8 mouse cellular contexts compared by ENCODE assay signal in genomic region chr1:153489540-153489939, GRCm38 (mm10).
"Had no signal": no experiment of that assay in that cellular context is flagged by ENCODE, and none has a peak within 500 bp of the region (broad histone marks: within the 10 kb centered on the region; RNA-seq: fewer than 3 reads in every experiment).

No protein-coding gene starts in this region.

- H3K9me3 ChIP-seq: kidney, embryonic 15.5 days; limb, embryonic 10.5 days; liver, embryonic 12.5 days; megakaryocyte, embryonic 14.5 days; midbrain, embryonic 12.5 days; neural tube, embryonic 15.5 days had no signal

- H3K36me3 ChIP-seq: kidney, embryonic 15.5 days; midbrain, embryonic 12.5 days; neural tube, embryonic 15.5 days had no signal

- H3K9ac ChIP-seq: kidney, embryonic 15.5 days; midbrain, embryonic 12.5 days; neural tube, embryonic 15.5 days had no signal

- H3K27ac ChIP-seq: kidney, embryonic 15.5 days; limb, embryonic 10.5 days; liver, embryonic 12.5 days; midbrain, embryonic 12.5 days; neural tube, embryonic 15.5 days; stomach, postnatal 0 days had no signal

- H3K27me3 ChIP-seq: kidney, embryonic 15.5 days; liver, embryonic 12.5 days; megakaryocyte, embryonic 14.5 days; midbrain, embryonic 12.5 days; neural tube, embryonic 15.5 days had no signal

- H3K4me3 ChIP-seq: kidney, embryonic 15.5 days; limb, embryonic 10.5 days; liver, embryonic 12.5 days; megakaryocyte, embryonic 14.5 days; midbrain, embryonic 12.5 days; neural tube, embryonic 15.5 days had no signal

- ATAC-seq: liver, embryonic 12.5 days had no signal

- DNase-seq: kidney, postnatal 14 days had no signal

- H3K4me2 ChIP-seq: kidney, embryonic 15.5 days; liver, embryonic 12.5 days; midbrain, embryonic 12.5 days; neural tube, embryonic 15.5 days had no signal
